ENCODE assay signal across 8 mouse cellular contexts in genomic region chr11:70015677-70016076, GRCm38 (mm10). TPM values are rescaled to one million over a fixed set of nuclear protein-coding genes. Genes with fewer than 3 reads are reported as not detected.
DNase-seq lines count a peak whose midpoint lies in the region; ATAC-seq and TF ChIP-seq lines count a peak whose summit lies in the region.

No protein-coding gene starts in this region.

- peaks cover 39% of the 10 kb centered on the region for H3K4me1 ChIP-seq in heart, embryonic 16.5 days (ENCODE audit: control insufficient read depth, insufficient read depth, low read length)
- H3K4me1 ChIP-seq in cortical plate, adult 2 months (ENCODE audit: control insufficient read depth, insufficient read depth, low read length), result peaks cover 4% of the 10 kb centered on the region; the same call in 1 of the 2 replicates
- peaks cover 56% of the 10 kb centered on the region for H3K4me1 ChIP-seq in hindbrain, embryonic 13.5 days (replicated peaks)

- intact Hi-C loops in heart, postnatal 10 days (cut with DNase I), result no loop called here
- intact Hi-C loops in left cerebral cortex, postnatal 10 days (cut with DNase I), result no loop called here

- TF ChIP-seq CTCF in cortical plate, adult 2 months (IDR thresholded peaks at IDR 0.05; ENCODE audit: extremely low read depth, insufficient read depth, low read length), result no peak

- no peak overlapping the region for H3K27ac ChIP-seq in heart, embryonic 16.5 days (ENCODE audit: low read length)
- H3K27ac ChIP-seq in cortical plate, adult 2 months (ENCODE audit: insufficient read depth, low read length), result no peak overlapping the region
- H3K27ac ChIP-seq in hindbrain, embryonic 13.5 days, result no peak overlapping the region
- no peak overlapping the region for H3K27ac ChIP-seq in macrophage

- ATAC-seq in heart, embryonic 16.5 days (replicated peaks; ENCODE audit: extremely low read depth, insufficient read depth, low FRiP score), result no peak
- ATAC-seq in hindbrain, embryonic 13.5 days (ENCODE audit: low FRiP score), result no peak

- H3K9ac ChIP-seq in heart, embryonic 16.5 days (ENCODE audit: low read length), result peak overlapping the region; percentile 85
- H3K9ac ChIP-seq in hindbrain, embryonic 13.5 days, result no peak overlapping the region

- peak overlapping the region; percentile 66 for H3K4me2 ChIP-seq in heart, embryonic 16.5 days (ENCODE audit: low read depth, low read length)
- H3K4me2 ChIP-seq in hindbrain, embryonic 13.5 days, result peak overlapping the region; percentile 90

- 58% methylated on average over 6 of the region's 6 CpGs for WGBS in heart, embryonic 16.5 days
- WGBS in hindbrain, embryonic 13.5 days, result 68% methylated on average over 6 of the region's 6 CpGs
- WGBS in macrophage (ENCODE audit: missing documents), result 71% methylated on average over 6 of the region's 6 CpGs

- H3K36me3 ChIP-seq in heart, embryonic 16.5 days (ENCODE audit: control insufficient read depth, insufficient read depth), result peaks cover 23% of the 10 kb centered on the region
- peaks cover 32% of the 10 kb centered on the region for H3K36me3 ChIP-seq in hindbrain, embryonic 13.5 days
- H3K36me3 ChIP-seq in macrophage (ENCODE audit: inconsistent target), result peaks cover 28% of the 10 kb centered on the region

- H3K9me3 ChIP-seq in heart, embryonic 16.5 days (replicated peaks; ENCODE audit: control insufficient read depth, low read length), result no peaks in the 10 kb centered on the region
- no peaks in the 10 kb centered on the region for H3K9me3 ChIP-seq in hindbrain, embryonic 13.5 days

- no peak overlapping the region; the same call in 1 of the 2 replicates for H3K4me3 ChIP-seq in heart, embryonic 16.5 days (ENCODE audit: low read length)
- H3K4me3 ChIP-seq in cortical plate, adult 2 months (ENCODE audit: insufficient read depth, low read length), result peak overlapping the region; percentile 68; the same call in 1 of the 2 replicates
- H3K4me3 ChIP-seq in hindbrain, embryonic 13.5 days, result no peak overlapping the region
- H3K4me3 ChIP-seq in macrophage (ENCODE audit: inconsistent target), result peak overlapping the region; percentile 56; the same call in 1 of the 2 replicates

- peaks cover 10% of the 10 kb centered on the region; the same call in 1 of the 2 replicates for H3K79me2 ChIP-seq in macrophage (ENCODE audit: inconsistent target)

- no peaks in the 10 kb centered on the region for H3K27me3 ChIP-seq in heart, embryonic 16.5 days (ENCODE audit: control insufficient read depth, insufficient read depth, low read length)
- no peaks in the 10 kb centered on the region for H3K27me3 ChIP-seq in hindbrain, embryonic 13.5 days

- DNase-seq in heart, postnatal 10 days, result no peak
- DNase-seq in left cerebral cortex, adult 11 months (ENCODE audit: low spot score), result no peak
- DNase-seq in adrenal gland, postnatal 10 days, result no peak
- DNase-seq in left cerebral cortex, postnatal 10 days (ENCODE audit: extremely low spot score in 1 of 2, low spot score in 2 of 2), result no peak

- TF ChIP-seq POLR2A in cortical plate, adult 2 months (IDR thresholded peaks at IDR 0.05; ENCODE audit: extremely low read depth, insufficient read depth, low read length), result no peak

RNA-seq across cellular contexts. Expression of gene Acadvl, which starts 0.5 kb away (rescaled TPM):
- polyA plus RNA-seq in heart, embryonic 16.5 days (2015; fragmentation: Nextera tagmentation; extraction: Ambion mirVana), result 276 and 298 TPM in 2 replicates
- 1,000 to 10,000 TPM; 1,260 to 1,282 TPM for total RNA-seq in heart, postnatal 10 days (2021)
- polyA plus RNA-seq in cortical plate, adult 2 months (2012; rRNA removed), result 66.5 and 71.6 TPM in 2 replicates
- 56.9 and 59.4 TPM in 2 replicates for polyA plus RNA-seq in hindbrain, embryonic 13.5 days (2015; fragmentation: Nextera tagmentation; extraction: Ambion mirVana)
- total RNA-seq in macrophage (2018; cell fraction: chromatin; rRNA removed), result 10 to 100 TPM; 20.7 to 93.3 (median 43.6) TPM
- 10 to 100 TPM; 23.4 to 38.3 (median 32.4) TPM for total RNA-seq in macrophage (2018; cell fraction: cytosol; rRNA removed)
- total RNA-seq in macrophage (2018; cell fraction: nucleus; rRNA removed), result 10 to 100 TPM; 11.5 to 41.3 (median 23.5) TPM
- polyA plus RNA-seq in macrophage (2018), result 31.8 to 39.7 TPM (median 37.2 TPM) in 3 replicates
- total RNA-seq in adrenal gland, postnatal 10 days (2021), result 1,000 to 10,000 TPM; 1,467 to 1,540 TPM
- total RNA-seq in left cerebral cortex, postnatal 10 days (2021), result 10 to 100 TPM; 44.8 to 48.0 TPM

RNA-seq across cellular contexts. Expression of gene Dlg4, which starts 1.1 kb away (rescaled TPM):
- 4.6 and 4.7 TPM in 2 replicates for polyA plus RNA-seq in heart, embryonic 16.5 days (2015; fragmentation: Nextera tagmentation; extraction: Ambion mirVana)
- 10 to 100 TPM; 11.5 to 12.0 TPM for total RNA-seq in heart, postnatal 10 days (2021)
- polyA plus RNA-seq in cortical plate, adult 2 months (2012; rRNA removed), result 816 and 828 TPM in 2 replicates
- polyA plus RNA-seq in hindbrain, embryonic 13.5 days (2015; fragmentation: Nextera tagmentation; extraction: Ambion mirVana), result 28.1 TPM in 2 replicates
- total RNA-seq in macrophage (2018; cell fraction: chromatin; rRNA removed), result 10 to 100 TPM in 21 of 26 experiments, 1 to 10 TPM in 5; 5.2 to 55.5 (median 26.9) TPM
- total RNA-seq in macrophage (2018; cell fraction: cytosol; rRNA removed), result 1 to 10 TPM; 3.1 to 7.4 (median 5.3) TPM
- total RNA-seq in macrophage (2018; cell fraction: nucleus; rRNA removed), result 10 to 100 TPM in 13 of 26 experiments, 1 to 10 TPM in 13; 2.6 to 27.1 (median 10.4) TPM
- 4.4 to 6.6 TPM (median 4.6 TPM) in 3 replicates for polyA plus RNA-seq in macrophage (2018)
- 10 to 100 TPM; 29.9 to 37.6 TPM for total RNA-seq in adrenal gland, postnatal 10 days (2021)
- total RNA-seq in left cerebral cortex, postnatal 10 days (2021), result 100 to 1,000 TPM; 871 to 875 TPM

RNA-seq across cellular contexts. Expression of gene Dvl2, which starts 15.3 kb away (rescaled TPM):
- polyA plus RNA-seq in heart, embryonic 16.5 days (2015; fragmentation: Nextera tagmentation; extraction: Ambion mirVana), result 17.1 and 19.2 TPM in 2 replicates
- 10 to 100 TPM in 1 of 2 experiments, 1 to 10 TPM in 1; 8.6 to 11.8 TPM for total RNA-seq in heart, postnatal 10 days (2021)
- polyA plus RNA-seq in cortical plate, adult 2 months (2012; rRNA removed), result 26.9 and 30.4 TPM in 2 replicates
- polyA plus RNA-seq in hindbrain, embryonic 13.5 days (2015; fragmentation: Nextera tagmentation; extraction: Ambion mirVana), result 26.8 and 28.6 TPM in 2 replicates
- total RNA-seq in macrophage (2018; cell fraction: chromatin; rRNA removed), result 100 to 1,000 TPM in 1 of 26 experiments, 10 to 100 TPM in 25; 10.7 to 113 (median 32.6) TPM
- total RNA-seq in macrophage (2018; cell fraction: cytosol; rRNA removed), result 10 to 100 TPM in 20 of 26 experiments, 1 to 10 TPM in 6; 5.2 to 24.7 (median 11.7) TPM
- 10 to 100 TPM in 25 of 26 experiments, 1 to 10 TPM in 1; 8.3 to 75.4 (median 18.6) TPM for total RNA-seq in macrophage (2018; cell fraction: nucleus; rRNA removed)
- 10.8 to 21.7 TPM (median 11.8 TPM) in 3 replicates for polyA plus RNA-seq in macrophage (2018)
- total RNA-seq in adrenal gland, postnatal 10 days (2021), result 10 to 100 TPM; 15.7 to 23.0 TPM
- total RNA-seq in left cerebral cortex, postnatal 10 days (2021), result 10 to 100 TPM; 27.5 to 30.3 TPM

RNA-seq across cellular contexts. Expression of gene Phf23, which starts 20.1 kb away (rescaled TPM):
- polyA plus RNA-seq in heart, embryonic 16.5 days (2015; fragmentation: Nextera tagmentation; extraction: Ambion mirVana), result 42.0 and 43.9 TPM in 2 replicates
- 10 to 100 TPM; 23.1 to 27.7 TPM for total RNA-seq in heart, postnatal 10 days (2021)
- polyA plus RNA-seq in cortical plate, adult 2 months (2012; rRNA removed), result 37.6 and 38.2 TPM in 2 replicates
- polyA plus RNA-seq in hindbrain, embryonic 13.5 days (2015; fragmentation: Nextera tagmentation; extraction: Ambion mirVana), result 72.9 and 74.8 TPM in 2 replicates
- 100 to 1,000 TPM in 8 of 26 experiments, 10 to 100 TPM in 18; 23.7 to 164 (median 80.6) TPM for total RNA-seq in macrophage (2018; cell fraction: chromatin; rRNA removed)
- total RNA-seq in macrophage (2018; cell fraction: cytosol; rRNA removed), result 10 to 100 TPM; 27.6 to 98.4 (median 78.8) TPM
- 100 to 1,000 TPM in 7 of 26 experiments, 10 to 100 TPM in 19; 30.0 to 122 (median 64.8) TPM for total RNA-seq in macrophage (2018; cell fraction: nucleus; rRNA removed)
- polyA plus RNA-seq in macrophage (2018), result 62.4 to 122 TPM (median 77.3 TPM) in 3 replicates
- total RNA-seq in adrenal gland, postnatal 10 days (2021), result 10 to 100 TPM; 43.5 to 50.5 TPM
- 10 to 100 TPM; 35.2 to 38.6 TPM for total RNA-seq in left cerebral cortex, postnatal 10 days (2021)

RNA-seq across cellular contexts. Expression of gene Gabarap, which starts 24.7 kb away (rescaled TPM):
- 421 and 428 TPM in 2 replicates for polyA plus RNA-seq in heart, embryonic 16.5 days (2015; fragmentation: Nextera tagmentation; extraction: Ambion mirVana)
- total RNA-seq in heart, postnatal 10 days (2021), result 100 to 1,000 TPM; 275 to 295 TPM
- 330 and 334 TPM in 2 replicates for polyA plus RNA-seq in cortical plate, adult 2 months (2012; rRNA removed)
- 670 and 709 TPM in 2 replicates for polyA plus RNA-seq in hindbrain, embryonic 13.5 days (2015; fragmentation: Nextera tagmentation; extraction: Ambion mirVana)
- 100 to 1,000 TPM in 7 of 26 experiments, 10 to 100 TPM in 19; 56.3 to 126 (median 88.5) TPM for total RNA-seq in macrophage (2018; cell fraction: chromatin; rRNA removed)
- 1,000 to 10,000 TPM in 6 of 26 experiments, 100 to 1,000 TPM in 20; 786 to 1,340 (median 936) TPM for total RNA-seq in macrophage (2018; cell fraction: cytosol; rRNA removed)
- total RNA-seq in macrophage (2018; cell fraction: nucleus; rRNA removed), result 100 to 1,000 TPM; 151 to 434 (median 234) TPM
- 791 to 1,264 TPM (median 1,032 TPM) in 3 replicates for polyA plus RNA-seq in macrophage (2018)
- total RNA-seq in adrenal gland, postnatal 10 days (2021), result 100 to 1,000 TPM; 339 to 345 TPM
- 100 to 1,000 TPM; 252 to 266 TPM for total RNA-seq in left cerebral cortex, postnatal 10 days (2021)

Comparison
In these comparisons a context has a peak if more than half of its experiments do, and no peak if none do; other contexts are left out.
1. H3K4me3 ChIP-seq: peak in cortical plate, adult 2 months (single experiment) and macrophage (single experiment); none in heart, embryonic 16.5 days (single experiment) and hindbrain, embryonic 13.5 days (single experiment).
2. RNA of gene Dlg4, which starts 1.1 kb away (polyA plus RNA-seq): 816 to 828 TPM in cortical plate, adult 2 months; 28.1 TPM in hindbrain, embryonic 13.5 days, 4.6 to 4.7 TPM in heart, embryonic 16.5 days and 4.4 to 6.6 TPM in macrophage; every median in the first group is over 10 times any median in the second.